Mouse (Mus musculus) naive thymus-derived CD4-positive, alpha-beta T cell, adult 5 months (primary cell): ENCODE data around the gene Dcaf1. TPM values are rescaled to one million over a fixed set of nuclear protein-coding genes. Genes with fewer than 3 reads are reported as not detected.

Experiments
- polyA plus RNA-seq: library from polyadenylated mRNA; unstranded; fragments of 100-300 nt; shearing (Covaris generic); gene quantifications from one replicate; pipeline ENCODE4 v1.2.1, GENCODE M21; 2017

The Dcaf1 gene
- 63.5 TPM for polyA plus RNA-seq

DNA sequence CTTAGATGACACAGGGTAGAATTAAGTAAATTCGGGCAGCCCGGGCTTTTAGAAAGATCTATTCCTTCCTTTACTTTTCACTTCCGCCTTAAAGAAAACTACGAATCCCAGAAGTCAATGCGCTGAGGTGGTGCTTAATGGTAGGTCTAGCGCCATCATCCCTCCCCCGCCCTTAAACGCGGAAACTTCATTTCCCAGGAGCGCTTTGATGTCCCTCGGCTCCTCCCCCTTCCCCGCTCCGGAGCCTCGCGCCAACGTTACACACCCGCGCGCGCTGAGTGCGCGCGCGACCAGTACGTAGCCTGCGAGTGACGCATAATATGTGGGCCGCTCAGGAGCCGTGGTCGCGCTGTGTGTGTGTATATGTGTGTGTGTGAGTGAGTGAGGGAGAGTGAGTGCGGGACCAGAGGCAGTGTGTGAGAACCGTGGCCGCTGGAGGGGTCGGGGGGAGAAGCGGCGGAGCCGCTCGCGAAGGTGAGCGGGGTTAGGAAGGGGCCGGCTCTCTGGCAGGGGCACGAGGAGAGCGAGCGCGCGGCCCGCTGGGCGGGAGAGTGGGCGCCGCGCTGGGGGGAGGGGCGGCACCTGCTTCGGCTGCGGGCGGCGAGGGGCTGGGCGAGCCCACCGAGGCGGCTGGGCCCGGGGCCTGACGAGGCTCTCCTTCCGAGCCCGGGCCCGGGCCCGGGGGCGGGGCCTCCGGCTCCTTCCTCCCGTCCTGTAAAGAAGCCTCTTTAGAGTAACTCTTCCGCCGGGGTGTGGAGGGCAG is at the start of gene Dcaf1:
TSS of gene Dcaf1 (plus strand) at position 257 of the 763 bp plus-strand sequence.

DNA sequence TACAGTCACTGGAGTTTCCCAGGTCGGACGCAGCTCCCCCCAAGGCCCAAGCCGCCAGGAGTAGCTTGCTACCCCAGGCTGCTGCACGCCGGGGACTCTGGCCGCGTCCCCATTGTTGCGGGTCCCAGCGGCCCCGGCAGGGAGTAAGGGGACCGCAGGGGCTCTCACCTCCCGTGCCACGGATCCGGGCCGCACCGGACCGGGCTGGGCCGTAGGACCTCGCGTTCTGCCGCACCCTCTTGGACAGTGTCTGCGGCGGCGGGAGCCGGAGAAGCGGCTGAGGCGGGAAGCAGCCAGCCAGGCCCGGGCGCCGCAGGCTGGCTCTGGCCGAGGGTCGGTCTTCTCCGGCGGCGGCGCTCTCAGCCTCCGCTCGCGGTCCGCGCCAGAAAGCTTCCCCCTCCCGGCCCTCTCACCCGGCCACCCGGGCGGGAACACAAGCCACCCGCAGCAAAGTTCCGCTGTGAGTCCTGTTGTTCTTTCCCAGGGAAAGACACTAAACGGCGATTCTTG is 32.8 kb upstream of the Dcaf1 start, which contains the start of gene Rad54l2:
TSS of gene Rad54l2 (minus strand) at position 383 of the 510 bp plus-strand sequence.

DNA sequence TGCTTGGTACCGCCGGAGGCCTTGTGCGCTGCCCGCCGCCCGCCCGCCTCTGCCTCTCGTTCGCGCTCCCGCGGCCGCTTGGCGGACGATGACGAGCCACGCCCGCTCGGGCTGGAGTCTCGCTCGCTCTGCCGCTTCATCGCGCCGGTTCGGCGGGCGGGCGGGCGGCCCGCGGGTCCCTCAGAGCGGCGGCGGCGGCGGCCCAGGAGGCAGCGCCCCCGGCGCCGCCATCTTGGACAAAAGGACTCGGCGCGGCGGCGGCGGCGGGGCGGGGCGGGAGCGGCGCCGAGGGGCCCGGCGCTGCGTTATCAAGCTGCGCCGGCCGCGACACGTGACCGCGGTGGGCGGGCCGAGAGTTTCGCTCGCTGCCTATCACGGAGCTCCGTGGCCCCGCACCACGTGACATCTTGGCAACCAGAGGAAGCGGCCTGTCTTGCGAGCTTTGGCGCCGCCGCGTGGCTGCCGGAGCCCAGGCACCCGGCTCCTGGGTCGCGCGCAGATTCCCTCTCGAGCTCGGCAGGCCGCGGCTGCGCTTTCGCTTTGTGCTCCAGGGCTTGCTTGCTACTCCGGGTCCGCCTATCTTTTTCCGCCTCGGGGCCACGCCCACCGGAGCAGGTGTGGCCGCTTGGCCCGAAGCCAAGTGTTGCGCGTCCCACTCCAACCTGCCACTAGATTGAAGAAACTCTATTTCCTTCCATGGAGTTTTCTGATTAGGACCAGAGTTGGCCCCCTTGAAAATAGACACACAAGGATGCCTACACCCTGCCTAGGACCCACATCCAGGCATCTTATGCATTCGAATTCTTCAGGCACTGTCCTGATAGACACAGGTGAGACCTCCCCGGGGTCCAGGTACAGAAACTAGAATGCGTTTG is 65.4 kb downstream of the Dcaf1 start, which contains the start of gene Rbm15b:
TSS of gene Rbm15b (minus strand) at position 601 of the 875 bp plus-strand sequence.

DNA sequence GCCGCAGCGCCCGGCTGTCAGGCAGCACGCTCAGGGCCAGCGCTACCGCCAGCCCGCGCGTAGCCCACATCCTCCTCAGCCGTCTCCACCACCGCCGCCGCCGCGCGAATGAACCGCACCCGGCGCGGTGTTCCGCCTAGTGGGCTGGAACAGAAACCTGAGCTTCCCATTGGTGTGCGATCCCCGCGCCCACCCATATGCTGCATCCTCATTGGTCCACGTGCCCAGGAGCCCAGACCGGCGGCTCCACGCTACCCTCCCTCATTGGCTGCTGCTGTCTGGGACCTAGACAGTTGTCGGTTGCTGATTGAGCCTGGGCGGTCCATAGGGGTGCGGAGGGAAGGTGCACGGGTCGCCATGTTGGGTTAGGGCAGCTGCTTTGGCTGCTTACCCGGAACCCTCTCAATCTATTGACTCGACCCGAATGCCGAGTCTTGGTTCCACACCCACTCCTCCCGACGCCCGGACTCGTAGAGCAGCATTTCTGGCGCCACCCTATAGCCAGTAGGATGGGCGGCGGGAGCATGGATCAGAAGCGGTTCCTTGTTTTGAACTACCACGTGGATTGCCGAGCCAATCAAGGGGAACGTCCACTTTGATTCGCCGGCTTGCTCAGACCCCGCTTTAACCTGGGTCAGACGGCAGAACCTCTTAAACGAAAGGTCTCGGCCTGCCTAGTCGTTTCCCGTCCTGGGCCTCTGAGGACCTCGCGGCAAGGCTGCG is 70.3 kb downstream of the Dcaf1 start, which contains the start of gene Manf:
TSS of gene Manf (minus strand) at position 151 of the 723 bp plus-strand sequence.

Other genes starting within 250 kb of the Dcaf1 start
- gene Iqcf6, start 195.3 kb upstream of the Dcaf1 start, polyA plus RNA-seq: not detected
- gene Grm2, start 165.8 kb upstream of the Dcaf1 start, polyA plus RNA-seq: not detected
- 63.1 TPM for gene Tex264, start 135.9 kb upstream of the Dcaf1 start, polyA plus RNA-seq
- gene Rad54l2, start 32.7 kb upstream of the Dcaf1 start, polyA plus RNA-seq: 7.4 TPM
- 44.2 TPM for gene Rbm15b, start 65.6 kb downstream of the Dcaf1 start, polyA plus RNA-seq
- gene Manf, start 70.1 kb downstream of the Dcaf1 start, polyA plus RNA-seq: 98.1 TPM